ENCODE assay signal across 8 mouse cellular contexts in genomic region chr5:114922998-114923473, GRCm38 (mm10). TPM values are rescaled to one million over a fixed set of nuclear protein-coding genes. Genes with fewer than 3 reads are reported as not detected.
A peak's percentile ranks its signal among the peaks of the same experiment; 100 is the strongest.
DNase-seq lines count a peak whose midpoint lies in the region; ATAC-seq lines count a peak whose summit lies in the region.

TSS of gene Oasl1 (plus strand) at chr5:114923240.

- H3K27ac ChIP-seq in midbrain, embryonic 14.5 days (replicated peaks; ENCODE audit: low read depth, low read length), result no peak within 1 kb of the TSS
- H3K27ac ChIP-seq in midbrain, embryonic 13.5 days, result no peak within 1 kb of the TSS
- H3K27ac ChIP-seq in embryonic facial prominence, embryonic 14.5 days (replicated peaks; ENCODE audit: low read depth, low read length), result no peak within 1 kb of the TSS
- no peak within 1 kb of the TSS for H3K27ac ChIP-seq in limb, embryonic 11.5 days (replicated peaks; ENCODE audit: low read depth, low read length)
- no peak within 1 kb of the TSS for H3K27ac ChIP-seq in midbrain, embryonic 16.5 days (ENCODE audit: low read length)

- H3K4me3 ChIP-seq in midbrain, embryonic 14.5 days (replicated peaks; ENCODE audit: low read depth, low read length), result no peak within 1 kb of the TSS
- H3K4me3 ChIP-seq in midbrain, embryonic 13.5 days (replicated peaks), result no peak within 1 kb of the TSS
- H3K4me3 ChIP-seq in embryonic facial prominence, embryonic 14.5 days (ENCODE audit: low read depth, low read length), result peak within 1 kb of the TSS; percentile 26
- no peak within 1 kb of the TSS for H3K4me3 ChIP-seq in limb, embryonic 11.5 days (ENCODE audit: low read depth, low read length)
- H3K4me3 ChIP-seq in midbrain, embryonic 16.5 days (ENCODE audit: low read depth, low read length), result no peak within 1 kb of the TSS

- no peaks in the 10 kb centered on the region for H3K9me3 ChIP-seq in midbrain, embryonic 14.5 days (ENCODE audit: control insufficient read depth, low read length)
- H3K9me3 ChIP-seq in midbrain, embryonic 13.5 days, result no peaks in the 10 kb centered on the region
- H3K9me3 ChIP-seq in embryonic facial prominence, embryonic 14.5 days (ENCODE audit: control insufficient read depth, low read length), result no peaks in the 10 kb centered on the region
- H3K9me3 ChIP-seq in limb, embryonic 11.5 days (ENCODE audit: control insufficient read depth, low read length), result no peaks in the 10 kb centered on the region
- 0 out of 2 replicates have a peak, but pooled peaks cover 2% of the 10 kb centered on the region for H3K9me3 ChIP-seq in midbrain, embryonic 16.5 days (replicated peaks; ENCODE audit: control insufficient read depth, low read length, poor library complexity, severe bottlenecking)

- no peaks in the 10 kb centered on the region for H3K27me3 ChIP-seq in midbrain, embryonic 14.5 days (ENCODE audit: control insufficient read depth, insufficient read depth, low read length)
- no peaks in the 10 kb centered on the region for H3K27me3 ChIP-seq in midbrain, embryonic 13.5 days
- no peaks in the 10 kb centered on the region for H3K27me3 ChIP-seq in embryonic facial prominence, embryonic 14.5 days (replicated peaks; ENCODE audit: control insufficient read depth, insufficient read depth, low read length)
- no peaks in the 10 kb centered on the region for H3K27me3 ChIP-seq in limb, embryonic 11.5 days (ENCODE audit: control insufficient read depth, insufficient read depth, low read length)
- H3K27me3 ChIP-seq in midbrain, embryonic 16.5 days (ENCODE audit: control insufficient read depth, insufficient read depth, low read depth, low read length), result no peaks in the 10 kb centered on the region

- H3K4me1 ChIP-seq in midbrain, embryonic 14.5 days (ENCODE audit: control insufficient read depth, insufficient read depth, low read length), result no peaks in the 10 kb centered on the region
- H3K4me1 ChIP-seq in midbrain, embryonic 13.5 days (replicated peaks), result peaks cover 12% of the 10 kb centered on the region; the same call in 1 of the 2 replicates
- peaks cover 6% of the 10 kb centered on the region for H3K4me1 ChIP-seq in embryonic facial prominence, embryonic 14.5 days (ENCODE audit: control insufficient read depth, insufficient read depth, low read length)
- no peaks in the 10 kb centered on the region for H3K4me1 ChIP-seq in limb, embryonic 11.5 days (ENCODE audit: control insufficient read depth, insufficient read depth, low read length)
- no peaks in the 10 kb centered on the region for H3K4me1 ChIP-seq in midbrain, embryonic 16.5 days (ENCODE audit: control insufficient read depth, insufficient read depth, low read length)

- H3K36me3 ChIP-seq in midbrain, embryonic 14.5 days (ENCODE audit: control insufficient read depth, insufficient read depth, low read length), result no peaks in the 10 kb centered on the region
- H3K36me3 ChIP-seq in midbrain, embryonic 13.5 days, result no peaks in the 10 kb centered on the region
- no peaks in the 10 kb centered on the region for H3K36me3 ChIP-seq in embryonic facial prominence, embryonic 14.5 days (ENCODE audit: control insufficient read depth, insufficient read depth, low read length)
- no peaks in the 10 kb centered on the region for H3K36me3 ChIP-seq in limb, embryonic 11.5 days (ENCODE audit: control insufficient read depth, insufficient read depth, low read length)
- no peaks in the 10 kb centered on the region for H3K36me3 ChIP-seq in midbrain, embryonic 16.5 days (ENCODE audit: control insufficient read depth, insufficient read depth, low read length)

- H3K9ac ChIP-seq in midbrain, embryonic 14.5 days (replicated peaks; ENCODE audit: low read length), result no peak within 1 kb of the TSS
- H3K9ac ChIP-seq in midbrain, embryonic 13.5 days (replicated peaks), result no peak within 1 kb of the TSS
- peak within 1 kb of the TSS; percentile 51 for H3K9ac ChIP-seq in embryonic facial prominence, embryonic 14.5 days (ENCODE audit: low read depth, low read length)
- peak within 1 kb of the TSS; percentile 0; the same call in 1 of the 2 replicates for H3K9ac ChIP-seq in limb, embryonic 11.5 days (ENCODE audit: low read length)
- no peak within 1 kb of the TSS for H3K9ac ChIP-seq in midbrain, embryonic 16.5 days (ENCODE audit: low read depth, low read length)

- peak; percentile 26 for DNase-seq in midbrain, embryonic 14.5 days
- DNase-seq in embryonic facial prominence, embryonic 14.5 days (ENCODE audit: low spot score), result peak; percentile 40
- DNase-seq in heart, postnatal 10 days, result peak; percentile 56 to 69
- peak; percentile 27 for DNase-seq in limb, embryonic 11.5 days (ENCODE audit: low spot score)
- DNase-seq in testis, postnatal 14 days (ENCODE audit: low spot score), result peak; percentile 31
- DNase-seq in cerebellum, adult 11-12 months, result no peak

- WGBS in midbrain, embryonic 14.5 days, result 47% methylated on average over 15 of the region's 15 CpGs
- 53% methylated on average over 15 of the region's 15 CpGs for WGBS in midbrain, embryonic 13.5 days
- 36% methylated on average over 15 of the region's 15 CpGs for WGBS in embryonic facial prominence, embryonic 14.5 days
- 49% methylated on average over 15 of the region's 15 CpGs for WGBS in limb, embryonic 11.5 days
- 50% methylated on average over 15 of the region's 15 CpGs for WGBS in midbrain, embryonic 16.5 days

- intact Hi-C loops in heart, postnatal 10 days (cut with DNase I), result no loop called here

- ATAC-seq in midbrain, embryonic 14.5 days (ENCODE audit: low FRiP score, low TSS enrichment), result no peak
- ATAC-seq in midbrain, embryonic 13.5 days, result no peak
- no peak for ATAC-seq in embryonic facial prominence, embryonic 14.5 days (ENCODE audit: low read depth)
- no peak for ATAC-seq in limb, embryonic 11.5 days (ENCODE audit: insufficient number of reproducible peaks, low FRiP score, low TSS enrichment, low read depth)
- ATAC-seq in midbrain, embryonic 16.5 days, result no peak

- no peak within 1 kb of the TSS; the same call in 1 of the 2 replicates for H3K4me2 ChIP-seq in midbrain, embryonic 14.5 days (ENCODE audit: low read length)
- no peak within 1 kb of the TSS for H3K4me2 ChIP-seq in midbrain, embryonic 13.5 days (replicated peaks)
- H3K4me2 ChIP-seq in embryonic facial prominence, embryonic 14.5 days (ENCODE audit: low read depth, low read length), result peak within 1 kb of the TSS; percentile 46
- no peak within 1 kb of the TSS; the same call in 1 of the 2 replicates for H3K4me2 ChIP-seq in limb, embryonic 11.5 days (ENCODE audit: low read depth, severe bottlenecking)
- H3K4me2 ChIP-seq in midbrain, embryonic 16.5 days (ENCODE audit: low read length), result peak within 1 kb of the TSS; percentile 13

RNA-seq across cellular contexts. Expression of gene Oasl1, which starts in this region (rescaled TPM):
- polyA plus RNA-seq in midbrain, embryonic 14.5 days (2014; fragmentation: Nextera tagmentation; extraction: Ambion mirVana), result 2.0 TPM in 1 of 2 replicates, not detected in the other
- polyA plus RNA-seq in midbrain, embryonic 13.5 days (2015; fragmentation: Nextera tagmentation; extraction: Ambion mirVana), result 0.28 TPM in 1 of 2 replicates, not detected in the other
- 0.56 and 0.85 TPM in 2 replicates for polyA plus RNA-seq in embryonic facial prominence, embryonic 14.5 days (2014; fragmentation: Nextera tagmentation; extraction: Ambion mirVana)
- total RNA-seq in heart, postnatal 10 days (2021), result under 1 TPM; 0.40 to 0.50 TPM
- 0.54 and 0.59 TPM in 2 replicates for polyA plus RNA-seq in limb, embryonic 11.5 days (2014; fragmentation: Nextera tagmentation; extraction: Ambion mirVana)
- polyA plus RNA-seq in midbrain, embryonic 16.5 days (2015; fragmentation: Nextera tagmentation; extraction: Ambion mirVana), result 0.40 TPM in 1 of 2 replicates, not detected in the other

Comparison
In these comparisons a context has a peak if more than half of its experiments do, and no peak if none do; other contexts are left out.
1. Peak in DNase-seq, H3K4me3 ChIP-seq, H3K9ac ChIP-seq and H3K4me2 ChIP-seq in embryonic facial prominence, embryonic 14.5 days; RNA of the gene not detected or under 1 TPM.
2. Peak in DNase-seq in heart, postnatal 10 days; RNA of the gene not detected or under 1 TPM.
3. Peak in DNase-seq and H3K9ac ChIP-seq in limb, embryonic 11.5 days; RNA of the gene not detected or under 1 TPM.